Mouse (Mus musculus) frontal cortex, postnatal 36 days (tissue): ENCODE results near the gene Mrpl33.
"Not testable (repeated sequence)": the region's sequence is repeated elsewhere in the genome, so short reads cannot be mapped to it uniquely, and the experiment has no call there.

ENCODE experiments used
- DNase-seq, 2 experiments: peaks; one replicate each; pipeline ENCODE4 v3.0.0; 2022; ENCODE audit warnings: low spot score in 2 of 2

Mrpl33 gene

DNA sequence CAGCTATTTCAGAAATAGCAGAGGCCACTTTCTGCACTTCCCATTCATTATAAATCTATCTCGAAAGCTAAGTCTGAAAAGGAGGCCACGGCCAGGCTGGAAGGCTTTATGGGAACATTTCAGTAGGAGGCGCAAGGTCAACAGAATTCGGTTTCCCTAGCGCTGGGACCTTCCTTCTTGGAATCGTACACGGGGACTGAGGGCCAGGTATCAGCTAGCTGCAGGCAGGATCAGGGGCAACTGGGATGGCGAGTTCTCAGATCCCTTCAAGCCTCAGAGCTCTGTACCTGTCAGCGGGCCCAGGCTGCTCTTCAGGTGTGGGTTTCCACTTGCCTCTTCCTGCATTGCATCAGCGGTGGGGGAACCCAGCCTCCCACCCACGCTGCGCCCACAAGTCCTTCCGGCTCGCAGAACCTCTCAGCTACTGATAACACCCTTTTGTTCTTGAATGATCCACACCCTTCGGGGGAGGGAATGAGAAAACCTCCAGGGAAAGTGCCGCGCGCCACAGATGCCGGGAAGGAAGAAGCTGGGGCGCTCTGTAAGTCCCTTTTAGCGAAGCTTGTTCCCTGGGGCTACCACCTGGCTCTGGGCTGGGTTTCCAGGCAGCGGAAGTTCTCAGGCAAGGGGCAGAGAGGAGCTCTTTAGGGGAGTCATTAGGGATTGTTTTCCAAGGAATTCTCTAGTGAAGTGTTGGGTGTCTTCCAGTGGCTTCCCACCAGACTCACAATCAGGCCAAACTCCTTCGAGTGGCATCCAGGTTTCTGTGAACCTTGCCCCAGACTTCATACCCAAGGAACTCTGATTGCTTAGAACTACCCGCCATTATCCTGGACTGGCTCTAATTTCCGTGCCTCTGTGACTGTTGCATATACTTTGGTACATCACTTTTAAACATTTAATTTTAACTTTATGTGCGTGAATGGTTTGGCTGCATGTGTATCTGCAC is at the start of gene Mrpl33:
Gene Mrpl33 (plus strand): TSS at position 455 of the 949 bp plus-strand sequence.
- peak; percentile 43 to 49 for DNase-seq

DNA sequence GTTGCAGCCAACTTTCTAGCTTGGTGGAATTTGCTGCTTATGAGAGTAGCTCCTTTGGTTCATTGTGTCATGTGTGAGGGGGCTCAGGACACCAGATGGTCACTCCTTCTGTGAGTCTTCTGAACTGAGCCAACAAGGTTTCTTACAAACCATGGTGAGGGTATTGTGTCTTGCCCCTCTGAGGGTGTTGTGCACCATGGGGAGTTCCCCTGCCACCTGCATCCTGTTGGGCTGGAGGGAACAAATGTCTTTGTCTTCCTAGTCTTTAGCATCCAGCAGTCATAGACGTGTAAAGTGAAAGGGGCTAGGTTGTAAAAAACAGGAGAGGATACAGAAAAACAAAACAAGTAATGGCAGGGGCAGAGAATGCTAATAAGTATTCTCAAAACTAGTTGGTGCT is 37.3 kb upstream of the Mrpl33 start:
- no peak for DNase-seq

DNA sequence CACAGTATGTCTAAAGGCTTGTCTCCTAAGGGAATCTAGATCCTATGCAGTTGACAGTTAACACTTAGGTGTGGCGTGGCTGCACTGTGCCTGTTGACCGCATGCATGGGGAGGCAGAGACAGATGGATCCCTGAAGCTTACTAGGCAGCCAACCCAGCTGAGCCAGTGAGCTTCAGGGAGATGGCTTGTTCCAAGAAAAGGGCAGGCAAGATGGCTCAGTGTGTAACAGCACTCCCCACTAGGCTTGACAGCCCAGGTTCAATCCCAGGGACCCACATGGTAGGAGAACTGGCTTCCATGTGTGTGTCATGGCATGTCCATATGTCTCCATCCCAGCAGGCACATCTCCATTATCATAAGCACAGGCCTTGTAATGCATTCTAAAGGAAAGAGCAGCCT is 36.4 kb upstream of the Mrpl33 start:
- DNase-seq: no peak

DNA sequence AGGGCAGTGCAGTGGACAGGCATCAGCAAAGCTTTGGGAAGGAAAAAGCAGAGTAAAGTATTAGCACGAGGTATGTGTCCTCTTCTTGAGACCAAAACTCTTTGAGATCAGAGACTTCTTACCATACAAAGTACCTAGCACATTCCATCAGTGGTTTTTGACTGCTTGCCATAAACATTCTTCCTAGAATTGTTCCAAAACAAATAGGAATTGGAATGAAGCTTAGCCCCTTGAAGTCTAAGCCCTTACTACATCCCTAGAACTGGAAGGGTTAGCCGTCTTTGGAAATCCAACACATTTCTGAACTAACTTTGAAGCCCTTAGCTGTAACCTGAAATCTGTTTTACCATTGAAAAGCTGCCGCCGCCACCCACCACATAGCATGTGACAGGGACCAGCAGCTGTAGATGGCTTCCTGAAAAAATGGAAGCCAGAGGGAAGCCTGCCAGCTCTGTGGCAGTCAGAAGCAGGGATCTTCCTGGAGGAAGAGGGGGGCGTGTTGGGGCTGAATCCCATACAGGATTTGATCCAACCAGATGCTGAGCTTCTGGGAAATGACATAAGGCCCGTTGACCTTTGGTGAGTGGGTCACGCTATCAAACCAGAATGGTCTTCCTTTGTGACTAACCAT is 34.6 kb upstream of the Mrpl33 start:
- peak; percentile 59 to 82 for DNase-seq

DNA sequence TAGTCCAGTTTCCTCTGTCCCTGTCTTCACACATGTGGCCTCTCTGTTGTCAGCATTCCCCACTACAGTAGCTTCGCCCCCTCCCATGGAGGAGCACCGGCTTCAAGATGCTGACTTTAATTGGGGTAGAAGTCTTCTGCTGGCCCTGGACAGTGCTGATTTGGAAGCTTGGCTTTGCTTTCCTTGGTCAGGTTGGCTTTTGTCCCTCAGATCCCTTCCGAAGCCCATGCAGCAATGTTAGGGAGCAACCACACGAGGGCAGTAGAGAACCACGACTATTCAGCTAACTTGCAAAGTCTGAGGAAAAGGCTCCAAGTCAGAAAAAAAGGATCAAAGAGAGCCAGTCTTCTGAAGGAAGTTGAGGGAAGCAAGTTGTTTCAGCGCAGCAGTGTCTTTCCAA is 33.2 kb upstream of the Mrpl33 start:
- DNase-seq: peak; percentile 76

DNA sequence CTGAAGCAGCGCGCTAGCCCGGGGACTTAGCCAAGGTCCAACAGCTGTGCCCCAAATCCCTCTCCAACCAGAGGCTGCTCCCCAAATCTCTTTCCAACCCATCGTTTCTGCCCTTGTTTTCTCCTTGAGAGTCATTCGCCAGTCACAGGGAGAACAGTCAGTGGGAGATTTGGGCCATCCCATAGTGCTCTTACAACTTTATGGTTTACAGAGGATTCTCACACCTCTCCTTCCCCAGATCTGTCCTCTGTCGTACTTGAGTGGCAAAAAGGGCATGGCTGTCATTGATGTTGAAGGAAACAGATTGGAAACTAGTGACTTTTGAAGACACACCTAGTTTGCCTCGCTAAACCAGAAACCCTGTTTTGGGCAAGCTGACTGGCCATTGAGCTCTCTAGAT is 32.8 kb upstream of the Mrpl33 start:
- no peak for DNase-seq

DNA sequence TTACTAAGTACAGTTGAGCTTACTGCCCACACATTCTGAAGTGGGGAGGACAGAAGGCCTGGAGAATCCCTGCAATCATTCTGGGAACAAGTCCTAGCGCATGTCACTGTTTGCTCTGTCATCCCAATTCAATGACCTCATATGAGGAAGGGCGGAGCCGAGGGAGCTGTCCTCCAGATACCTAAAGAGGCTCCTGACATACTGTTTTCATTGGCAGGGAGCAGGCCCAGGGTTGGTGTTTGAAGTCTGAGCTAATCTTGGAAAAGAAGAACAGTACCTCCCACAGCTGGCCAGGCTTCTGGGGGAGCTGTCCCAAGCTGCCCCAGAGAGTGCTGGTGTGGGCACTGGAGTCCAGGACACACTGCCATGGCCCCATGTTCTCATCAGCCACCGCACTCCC is 31.8 kb upstream of the Mrpl33 start:
- peak in 1 of 2 experiments; percentile 12 for DNase-seq

DNA sequence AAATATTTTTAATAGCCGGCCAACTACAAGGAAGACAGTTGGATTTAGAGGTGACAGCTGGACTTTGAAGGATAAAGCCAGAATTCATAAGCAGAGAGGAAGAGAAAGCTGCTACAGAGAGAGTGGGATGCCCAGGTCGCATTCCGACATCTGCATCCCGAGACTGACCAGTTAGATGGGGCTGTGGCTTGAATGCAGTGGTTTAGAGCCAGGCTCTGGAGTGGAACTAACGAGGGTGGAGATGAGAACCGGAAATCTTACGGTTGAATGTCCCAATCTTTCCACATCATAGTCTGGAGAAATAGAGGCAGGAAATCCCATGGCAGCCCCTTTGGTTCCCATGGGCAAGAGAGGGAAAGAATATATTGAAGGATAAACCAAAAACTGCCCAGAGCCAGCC is 30.7 kb upstream of the Mrpl33 start:
- no peak for DNase-seq

DNA sequence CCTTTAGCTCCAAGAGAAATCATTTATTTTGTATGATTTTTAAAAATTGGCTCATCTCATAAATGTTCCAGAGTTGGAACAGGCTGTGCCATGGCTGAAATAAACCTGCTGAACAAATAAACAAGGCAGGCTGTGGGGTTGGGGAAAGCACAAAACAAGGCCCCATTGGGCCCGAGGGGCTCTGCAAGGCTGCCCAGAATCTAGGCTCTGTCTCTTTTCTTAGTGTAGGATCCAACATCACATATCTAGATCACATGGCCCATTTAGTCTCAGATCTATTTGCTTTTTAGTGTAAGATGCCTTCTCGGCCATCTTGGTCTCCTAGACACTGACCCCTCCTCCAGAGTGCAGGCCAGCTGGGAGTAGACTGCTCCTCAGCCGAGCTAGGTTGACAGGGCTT is 30.3 kb upstream of the Mrpl33 start:
- no peak for DNase-seq

DNA sequence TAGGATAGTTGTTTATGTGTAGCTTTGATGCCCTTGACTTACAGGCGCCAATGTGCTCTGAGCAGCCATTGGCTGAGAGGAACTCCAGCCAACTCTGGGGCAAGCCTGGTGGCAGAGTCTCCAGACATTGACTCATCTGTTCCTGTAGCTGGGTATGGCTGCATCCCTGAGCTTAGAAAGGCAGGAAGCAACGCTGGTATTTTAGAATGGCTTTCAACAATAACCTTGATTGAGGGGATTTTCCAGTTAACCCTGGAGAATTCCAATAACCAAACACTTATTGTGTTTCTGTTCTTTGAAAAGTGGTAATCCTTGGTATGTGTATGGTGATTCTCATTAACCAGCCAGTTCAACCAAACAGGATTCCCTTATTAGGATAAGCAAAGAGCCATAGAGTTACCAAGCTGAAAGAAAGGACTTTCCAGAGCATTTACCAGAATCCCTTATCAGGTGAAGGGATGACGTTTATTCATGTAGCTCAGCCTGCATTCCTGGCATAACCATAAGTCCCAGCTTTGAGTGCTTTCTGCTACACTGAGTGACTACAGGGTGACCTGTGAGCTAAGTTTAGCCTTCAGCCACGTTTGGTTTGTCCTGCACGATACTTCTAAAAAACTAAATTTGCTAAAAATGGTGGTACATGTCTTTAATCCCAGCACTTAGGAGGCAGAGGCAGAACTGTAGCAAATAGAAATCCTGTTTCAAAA is 28.6 kb upstream of the Mrpl33 start:
- DNase-seq: no peak

DNA sequence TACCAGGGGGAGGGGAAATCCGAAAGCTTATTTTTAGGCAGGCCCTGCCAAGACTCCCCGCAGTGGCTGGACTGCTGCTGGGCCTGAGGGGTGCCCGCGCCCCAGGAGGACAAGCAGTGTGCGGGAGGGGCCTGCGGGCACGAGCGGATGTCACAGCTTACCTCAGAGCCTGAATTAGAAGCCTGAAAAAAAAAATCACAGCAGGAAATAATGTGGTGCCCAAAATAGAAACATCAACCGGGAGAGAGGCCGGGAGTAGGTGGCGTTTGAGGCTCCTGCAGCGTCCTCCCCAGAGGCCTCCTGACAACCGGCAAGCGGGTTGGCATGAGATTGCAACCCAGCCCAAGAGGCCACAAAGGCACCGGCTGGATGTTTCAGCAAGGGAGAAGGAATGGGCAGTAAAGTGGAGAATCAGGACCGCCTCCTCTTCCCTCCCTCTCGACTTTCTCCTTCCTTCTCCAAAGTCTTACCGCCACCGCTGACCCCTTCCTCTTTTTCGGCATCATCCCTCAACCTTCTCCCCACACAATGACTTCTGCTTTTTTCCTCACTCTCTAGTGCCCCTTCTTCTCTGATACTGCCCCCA is 25.6 kb upstream of the Mrpl33 start:
- peak; percentile 52 to 68 for DNase-seq

DNA sequence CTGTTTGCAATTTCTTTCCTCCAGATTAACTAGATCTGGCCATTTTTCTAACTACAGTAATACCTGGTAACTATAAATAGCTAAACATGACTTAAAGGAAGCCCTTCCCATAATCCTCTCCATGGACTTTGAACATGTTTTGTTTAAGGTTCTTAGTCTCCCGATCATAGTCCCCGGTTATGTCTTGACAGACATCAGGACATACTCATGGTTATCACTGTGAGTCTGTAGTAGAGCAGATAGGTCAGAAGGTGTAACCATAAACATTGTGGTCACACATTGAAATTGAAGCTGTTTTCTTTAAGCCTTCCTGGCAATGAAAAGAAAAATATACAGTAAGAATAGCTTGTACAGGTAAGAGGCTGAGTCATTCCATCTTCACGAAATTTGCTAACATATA is 23.0 kb upstream of the Mrpl33 start:
- no peak for DNase-seq

DNA sequence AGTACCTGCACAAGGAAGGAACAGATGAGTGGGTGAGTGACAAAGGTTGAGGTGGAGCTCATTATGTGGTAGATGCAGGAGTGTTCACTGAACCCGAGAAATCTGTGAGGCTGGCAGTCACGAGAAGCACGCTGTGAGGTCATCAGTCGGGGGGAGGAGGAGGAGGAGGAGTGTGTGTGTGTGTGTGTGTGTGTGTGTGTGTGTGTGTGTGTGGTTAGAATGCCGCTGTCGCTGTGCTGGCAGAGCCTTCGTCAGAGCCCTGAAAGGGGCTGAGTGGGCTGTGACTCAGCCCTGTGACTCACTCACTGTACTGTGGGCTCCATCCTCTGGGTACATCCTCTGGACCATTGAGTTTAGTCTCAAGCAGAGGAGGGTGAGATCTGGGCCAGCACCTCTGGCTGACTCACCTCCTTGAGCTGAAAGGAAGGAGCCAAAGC is 20.2 kb upstream of the Mrpl33 start:
- peak; percentile 63 to 66 for DNase-seq

DNA sequence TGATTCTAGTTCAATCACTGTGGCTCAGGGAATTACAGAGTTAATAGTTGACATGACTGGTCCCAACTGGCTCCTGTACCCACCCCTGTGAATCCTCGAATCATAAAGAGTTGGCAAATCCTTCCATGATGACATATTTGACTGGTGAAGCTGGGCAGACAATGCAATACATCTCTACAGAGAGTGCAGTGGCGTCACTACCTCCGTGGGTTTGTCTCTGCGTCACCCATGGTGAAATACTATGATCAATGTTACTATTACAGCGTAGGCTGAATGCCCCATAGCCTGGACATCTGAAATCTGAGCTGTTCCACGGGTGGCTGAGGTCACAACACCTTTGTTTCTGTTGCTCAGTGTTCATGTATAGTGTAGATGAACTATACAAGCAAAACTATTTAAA is 15.5 kb upstream of the Mrpl33 start:
- DNase-seq: no peak

DNA sequence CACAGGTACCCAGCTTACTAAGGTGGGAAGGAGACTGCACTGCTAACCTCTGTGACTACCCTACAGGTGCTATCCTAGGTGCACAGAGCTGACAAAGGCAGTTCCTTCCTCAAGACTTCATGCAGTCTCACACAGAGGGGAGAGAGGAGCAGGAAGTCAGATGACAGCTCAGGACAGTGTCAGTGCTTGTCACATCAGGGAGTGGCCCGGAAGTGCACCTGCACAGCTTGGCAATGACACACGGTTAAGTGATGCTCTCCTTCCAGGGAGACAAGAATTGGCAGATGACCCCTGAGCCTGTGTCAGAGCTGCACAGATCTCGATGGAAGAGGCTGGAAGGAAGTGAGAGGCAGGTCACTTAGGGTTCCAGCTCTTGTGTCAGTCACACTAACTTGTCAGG is 14.8 kb upstream of the Mrpl33 start:
- DNase-seq: no peak

DNA sequence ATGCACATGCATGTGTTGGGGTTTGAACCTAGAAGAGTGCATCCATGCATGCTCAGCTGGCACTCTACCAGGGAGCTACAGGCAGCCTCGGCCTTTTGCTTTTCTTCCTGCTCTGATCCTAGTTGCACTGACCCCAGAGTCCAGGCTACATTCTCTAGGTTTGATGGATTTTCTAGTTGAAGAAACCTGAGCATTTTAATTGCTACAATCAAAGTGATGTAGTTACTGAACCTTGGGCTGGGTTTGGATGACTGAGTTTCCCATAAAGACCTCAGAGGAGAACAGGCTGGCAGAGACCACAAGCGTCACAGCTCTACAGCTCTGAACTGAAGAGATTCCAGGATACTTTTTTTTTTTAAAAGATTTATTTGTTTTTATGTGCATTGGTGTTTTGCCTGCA is 13.5 kb upstream of the Mrpl33 start:
- no peak for DNase-seq

DNA sequence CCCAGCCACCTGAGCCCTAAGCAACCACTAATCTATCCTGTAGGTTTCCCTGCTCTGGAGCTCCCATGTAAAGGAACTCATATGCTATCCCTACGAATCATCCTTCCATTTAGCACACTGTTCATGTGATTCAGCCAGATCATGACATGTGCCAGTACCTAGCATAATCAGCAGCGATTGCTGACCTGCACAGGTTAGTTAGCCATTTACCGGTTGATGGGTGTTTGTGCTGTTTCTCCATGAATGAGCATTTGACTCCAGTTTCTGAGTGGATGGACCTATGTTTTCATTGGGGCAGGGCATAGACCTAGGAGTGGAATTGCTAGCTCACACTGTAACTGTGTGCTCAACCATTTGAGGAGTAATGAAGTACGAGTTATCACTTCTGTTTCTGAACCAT is 11.2 kb upstream of the Mrpl33 start:
- DNase-seq: no peak

DNA sequence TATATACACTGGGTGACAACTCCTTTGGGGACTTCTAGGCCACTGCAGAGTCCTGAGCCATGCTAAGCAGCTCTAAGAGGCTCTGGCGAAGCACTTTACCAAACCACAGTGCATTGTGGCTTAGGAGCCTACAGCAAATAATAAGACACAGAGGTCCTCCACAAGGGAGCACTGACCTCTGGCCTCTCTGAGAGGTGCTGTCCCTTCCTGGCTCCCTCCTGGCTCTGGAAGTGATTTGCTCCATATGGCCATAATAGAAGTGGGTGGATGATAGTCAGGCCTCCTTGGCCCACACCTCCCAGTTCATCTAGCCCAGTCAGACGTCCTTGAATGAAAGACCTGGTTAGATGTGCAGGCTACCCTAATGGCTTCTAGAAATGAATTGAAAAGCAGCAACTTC is 8.7 kb upstream of the Mrpl33 start:
- DNase-seq: no peak

DNA sequence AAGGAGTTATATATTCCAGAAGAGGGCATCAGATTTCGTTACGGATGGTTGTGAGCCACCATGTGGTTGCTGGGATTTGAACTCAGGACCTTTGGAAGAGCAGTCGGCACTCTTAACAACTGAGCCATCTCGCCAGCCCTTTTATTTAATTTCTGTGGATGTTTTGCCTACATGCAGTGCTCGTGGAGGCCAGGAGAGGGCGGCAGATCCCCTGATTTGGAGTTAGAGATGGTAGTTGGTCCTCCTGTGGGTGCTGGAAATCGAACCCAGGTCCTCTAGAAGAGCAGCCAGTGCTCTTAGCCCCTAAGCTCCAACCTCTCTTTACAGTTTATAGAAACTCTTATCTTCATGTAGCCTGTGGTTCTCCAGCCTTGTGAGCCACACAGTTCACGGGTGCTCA is 8.1 kb upstream of the Mrpl33 start:
- not testable (repeated sequence) for DNase-seq

DNA sequence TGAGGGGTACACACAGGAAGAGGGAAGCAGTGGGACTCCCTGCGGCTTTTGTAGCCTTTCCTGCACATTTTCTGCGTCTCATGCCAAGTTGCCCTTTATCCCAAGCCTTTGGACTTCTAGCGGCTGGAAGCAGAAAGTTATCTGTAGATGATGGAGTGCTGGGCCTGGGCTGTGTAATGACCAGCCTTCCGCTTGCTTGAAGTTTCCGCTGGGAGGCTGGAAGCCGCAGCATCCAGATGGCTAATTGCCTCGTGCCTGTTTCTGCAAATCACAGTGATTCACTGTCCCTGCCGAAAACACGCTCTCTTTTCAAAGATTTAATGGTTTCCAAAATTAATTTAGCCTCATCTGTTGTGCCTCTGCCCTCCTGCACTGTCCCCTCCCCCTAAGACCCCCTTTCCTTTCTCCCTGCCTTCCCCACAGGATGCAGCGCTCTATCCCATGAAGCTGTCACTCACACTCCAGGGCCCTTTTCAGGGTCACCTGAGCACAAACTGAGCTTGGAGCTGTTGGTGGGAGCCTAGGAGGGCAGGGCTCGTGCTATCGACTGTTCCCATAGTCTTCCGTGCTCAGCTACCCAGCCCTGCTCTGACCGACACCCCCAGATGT is 6.9 kb upstream of the Mrpl33 start:
- DNase-seq: peak; percentile 30 to 33

DNA sequence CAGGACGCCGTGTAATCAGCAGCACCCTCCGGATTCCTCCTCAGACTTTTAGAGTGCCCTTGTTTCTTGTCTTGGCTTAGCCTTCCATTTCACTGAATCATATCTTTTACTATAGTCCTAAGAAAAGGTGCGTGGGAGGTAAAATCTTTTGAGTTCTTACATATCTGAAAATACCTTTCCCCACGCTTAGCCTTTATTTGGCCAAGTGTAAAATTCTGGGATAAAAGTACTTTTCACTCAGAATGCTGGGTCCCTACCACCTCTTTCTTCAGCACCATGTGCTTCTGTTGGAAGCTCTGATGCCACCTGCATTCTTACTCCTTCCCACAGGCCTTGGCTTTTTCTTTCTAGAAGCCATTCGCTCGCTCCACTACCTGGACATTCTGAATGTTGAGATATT is 5.6 kb upstream of the Mrpl33 start:
- peak in 1 of 2 experiments; percentile 49 for DNase-seq

DNA sequence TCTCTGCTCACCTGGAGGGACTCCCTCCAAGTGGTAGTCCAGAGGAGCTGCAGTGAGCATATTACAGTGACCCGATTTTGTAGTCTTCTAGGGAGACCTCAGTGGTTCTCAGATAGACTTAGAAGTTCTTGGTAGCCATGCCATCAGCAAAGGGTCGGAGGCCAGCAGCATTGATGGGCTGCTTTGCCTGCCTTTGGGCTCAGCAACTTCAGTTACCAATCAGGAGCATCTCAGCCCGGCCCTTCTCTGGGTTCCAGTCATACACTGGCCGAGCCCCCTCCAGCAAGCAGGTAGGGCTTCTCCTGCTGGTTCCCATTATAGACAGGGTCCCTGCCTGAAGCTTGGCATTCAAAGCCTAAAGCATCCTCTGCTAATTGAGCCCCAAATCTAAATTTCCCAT is 867 bp upstream of the Mrpl33 start:
- no peak for DNase-seq
